Mouse (Mus musculus) A20 (cell line): ENCODE results near the gene Mapk12.

Experiments
- DNase-seq: peaks from one replicate; pipeline ENCODE4 v3.0.0-alpha.2; 2011; ENCODE audit warnings: low read depth, low spot score

Mapk12 gene

DNA sequence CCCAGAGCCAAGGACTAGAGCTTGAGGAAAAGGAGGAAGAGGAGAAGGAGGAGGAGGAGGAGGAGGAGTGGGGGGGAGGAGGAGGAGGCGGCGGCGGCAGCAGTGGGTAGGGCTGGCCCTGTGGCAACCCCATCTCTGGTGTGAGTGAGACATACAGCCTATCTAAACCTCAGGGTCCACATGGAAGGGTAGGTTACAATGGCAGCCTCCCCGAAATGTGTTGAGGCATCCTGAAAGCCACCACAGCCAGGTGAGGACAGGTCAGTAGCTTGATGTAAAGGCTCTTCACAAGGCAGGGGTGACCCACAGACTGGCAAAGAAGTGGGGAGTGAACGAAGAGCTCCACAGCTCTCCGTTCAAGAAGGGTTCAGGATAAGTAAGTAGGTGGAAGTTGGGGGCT lies 2.0 kb downstream of the Mapk12 start:
- DNase-seq: no peak

DNA sequence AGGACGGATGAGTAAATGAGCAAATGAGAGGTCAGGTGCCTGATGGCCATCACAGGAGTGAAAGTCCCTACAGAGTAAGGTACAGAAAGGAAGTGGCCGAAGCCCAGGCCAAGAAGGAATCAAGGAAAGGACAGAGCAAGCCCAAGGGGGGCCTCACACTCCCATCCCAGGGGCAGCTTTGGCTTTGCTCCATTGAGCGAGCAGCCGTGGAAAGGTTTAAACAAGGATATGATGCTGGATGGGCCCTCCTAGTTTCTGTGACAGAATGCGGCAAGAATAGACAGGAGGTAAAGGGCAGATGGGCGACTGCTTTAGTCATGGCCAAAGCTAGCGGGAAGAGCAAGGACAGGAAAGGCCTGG lies 2.5 kb downstream of the Mapk12 start:
- DNase-seq: no peak

DNA sequence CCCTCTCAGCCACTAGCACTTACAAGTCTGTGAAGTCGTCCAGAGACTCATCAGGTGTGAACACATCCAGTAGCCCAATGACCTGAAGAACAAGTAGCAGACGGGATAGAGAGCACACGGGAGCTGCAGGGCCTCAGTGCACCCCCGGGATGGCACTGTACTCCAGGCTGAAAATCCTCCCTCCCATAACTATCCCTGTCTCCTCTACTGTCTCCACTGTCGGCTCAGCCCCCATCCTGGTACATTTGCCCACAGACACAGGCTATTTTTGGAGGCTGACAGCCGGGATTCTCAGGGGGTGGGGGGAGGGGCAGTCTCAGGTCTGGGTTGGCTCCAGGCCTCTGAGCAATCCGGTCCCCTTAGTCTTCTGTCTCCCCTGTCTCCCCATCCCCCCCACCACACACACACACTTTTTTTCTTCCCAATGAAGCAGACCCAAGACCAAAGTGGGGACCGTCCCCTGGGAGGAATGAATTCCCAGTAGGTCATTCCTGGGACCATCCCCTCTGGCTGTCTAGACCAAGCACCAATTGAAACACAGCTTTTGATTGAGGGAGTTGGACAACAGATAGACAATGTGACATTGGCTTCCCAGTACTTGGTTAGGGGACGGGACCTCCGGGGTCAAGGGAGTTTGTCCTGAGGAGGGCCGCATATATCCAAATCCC lies 3.0 kb downstream of the Mapk12 start:
- DNase-seq: no peak

DNA sequence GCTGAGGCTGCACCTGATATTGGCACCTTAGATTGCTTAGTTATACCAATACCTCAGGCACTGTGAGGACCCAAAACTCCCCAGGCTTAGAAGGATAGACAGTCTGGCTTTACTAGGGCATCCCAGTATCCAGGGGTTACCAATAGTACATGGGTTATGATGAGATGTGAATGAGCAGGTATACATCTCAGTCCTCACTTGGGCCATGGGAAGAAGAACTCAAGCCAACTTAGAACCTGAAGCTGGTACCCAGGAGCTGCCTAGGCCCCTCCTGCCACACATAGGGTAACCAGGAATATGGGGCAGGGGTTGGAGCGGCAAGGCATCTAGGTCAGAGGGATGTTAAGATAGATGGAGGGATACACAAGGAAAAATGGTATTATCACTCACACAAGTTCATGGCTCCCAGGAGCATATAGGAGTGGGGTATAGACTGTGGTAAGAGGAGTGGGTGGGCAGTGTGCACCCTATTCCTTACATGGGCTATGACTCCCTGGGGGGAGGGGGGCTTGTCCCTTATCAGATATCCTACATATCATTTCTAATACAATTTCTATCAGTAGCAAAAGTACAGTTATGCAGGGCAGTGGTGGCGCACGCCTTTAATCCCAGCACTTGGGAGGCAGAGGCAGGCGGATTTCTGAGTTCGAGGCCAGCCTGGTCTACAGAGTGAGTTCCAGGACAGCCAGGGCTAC lies 3.9 kb downstream of the Mapk12 start:
- DNase-seq: no peak

DNA sequence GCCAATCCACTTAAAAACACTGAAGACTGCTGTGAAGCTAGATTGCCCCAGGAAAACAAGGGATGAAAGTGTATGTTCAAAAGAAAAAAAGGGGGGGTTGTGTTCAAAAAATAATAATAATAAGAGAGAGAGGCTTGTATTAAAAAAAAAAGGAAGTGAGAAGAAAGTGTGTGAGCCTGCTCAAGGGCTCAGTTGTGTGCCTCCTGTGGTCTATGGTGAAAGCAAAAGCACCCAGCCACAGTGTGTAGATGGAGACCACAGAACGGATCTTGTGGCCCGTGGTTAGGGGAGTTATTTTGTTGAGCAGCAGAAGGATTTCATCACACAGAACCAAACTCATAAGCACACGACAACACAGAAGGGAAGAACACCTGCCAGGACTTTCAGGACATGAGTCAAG lies 9.2 kb downstream of the Mapk12 start:
- peak; percentile 88 for DNase-seq

DNA sequence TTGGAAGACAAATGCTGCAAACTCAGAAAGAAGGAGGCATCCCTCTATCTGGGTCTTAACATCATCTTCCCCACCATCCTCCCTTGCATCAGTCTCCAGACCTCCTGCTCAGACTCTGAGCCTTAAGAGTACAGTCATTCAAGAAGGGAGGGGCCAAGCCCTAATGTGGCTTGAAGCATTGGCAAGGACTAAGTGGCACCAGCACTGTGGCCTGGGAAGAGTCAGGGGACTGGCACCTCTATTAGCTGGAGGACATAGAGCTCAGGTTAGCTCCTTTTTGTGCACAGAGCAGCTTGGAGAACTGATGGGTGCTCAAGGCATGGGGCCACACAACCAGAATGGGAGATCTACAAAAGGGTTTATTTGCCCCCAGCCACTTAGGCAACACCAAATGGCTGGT lies 10.3 kb downstream of the Mapk12 start:
- DNase-seq: no peak

DNA sequence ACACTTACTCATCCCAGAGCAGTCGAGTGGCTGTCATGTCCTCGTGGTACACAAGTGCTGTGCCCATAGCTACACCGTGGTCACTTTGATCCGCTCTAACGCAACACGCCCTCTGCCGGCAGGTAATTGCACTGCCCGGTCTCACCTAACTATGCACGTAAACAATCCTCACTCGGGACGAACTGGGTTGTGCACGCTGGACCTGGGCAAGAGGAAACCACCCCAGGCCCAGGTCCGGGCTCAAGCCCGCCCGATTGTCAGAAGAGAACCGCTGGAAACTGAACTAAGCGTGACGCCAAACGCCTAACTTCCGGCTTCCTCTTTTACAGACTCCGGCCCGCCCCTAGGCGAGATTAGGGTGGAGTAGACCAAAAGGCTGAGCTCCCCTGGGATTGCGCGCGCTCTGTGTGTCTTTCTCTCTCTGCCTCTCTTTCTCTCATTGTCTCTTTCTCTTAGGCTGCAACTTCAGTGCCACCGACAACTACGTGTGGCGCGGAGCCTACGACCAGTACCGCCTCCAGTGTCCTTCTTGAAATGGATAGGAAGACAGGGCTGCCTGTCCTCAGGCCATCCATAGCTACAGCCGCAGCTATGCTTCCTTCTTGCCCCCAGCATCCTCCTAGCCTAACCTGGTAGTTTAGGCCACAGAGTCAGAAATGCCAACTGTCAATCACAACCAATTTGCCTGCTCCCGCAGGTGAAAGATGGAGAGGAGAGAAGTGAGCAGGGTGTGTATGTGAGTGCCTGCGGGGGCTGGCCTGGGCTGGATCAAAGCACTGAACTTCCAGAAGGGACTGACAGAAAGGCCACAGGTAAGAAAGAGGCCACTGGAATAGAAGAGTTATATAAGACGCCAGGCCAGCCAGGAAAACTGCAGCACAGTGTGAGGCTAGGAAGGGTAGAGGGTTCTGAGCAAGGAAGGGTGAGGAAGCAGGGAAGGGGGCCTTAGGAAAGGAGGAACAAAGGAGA lies 11.8 kb downstream of the Mapk12 start, which contains the start of gene Hdac10:
Hdac10 (minus strand) TSS at position 319 of the 969 bp plus-strand sequence.
- DNase-seq: peak; percentile 93

DNA sequence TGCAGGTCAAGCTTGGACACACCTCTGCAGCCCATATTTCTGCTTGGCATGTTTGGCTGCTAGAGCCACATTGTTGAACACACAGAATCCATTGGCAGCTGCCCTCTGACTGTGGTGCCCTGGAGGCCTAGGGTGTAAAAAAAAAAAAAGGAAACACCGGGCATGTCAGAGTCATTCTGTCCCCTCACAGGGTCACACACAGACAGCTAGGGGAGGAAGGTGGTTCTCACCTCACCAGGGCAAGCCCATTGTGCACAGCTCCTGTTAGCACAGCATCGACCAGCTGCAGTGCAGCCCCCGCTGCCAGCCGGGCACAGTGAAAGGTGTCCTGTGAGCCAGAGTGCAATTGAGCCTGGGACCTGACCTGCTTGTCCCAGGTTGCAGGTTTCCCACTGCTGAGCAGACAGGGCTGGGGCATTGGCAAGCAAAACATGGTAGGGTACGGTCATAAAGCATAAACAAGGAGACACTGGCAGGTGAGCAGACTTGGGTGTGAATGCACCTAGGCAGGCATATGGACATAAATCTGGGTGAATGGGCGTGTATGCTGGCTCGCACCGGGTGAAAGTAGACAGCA lies 13.1 kb downstream of the Mapk12 start:
- DNase-seq: peak; percentile 35

DNA sequence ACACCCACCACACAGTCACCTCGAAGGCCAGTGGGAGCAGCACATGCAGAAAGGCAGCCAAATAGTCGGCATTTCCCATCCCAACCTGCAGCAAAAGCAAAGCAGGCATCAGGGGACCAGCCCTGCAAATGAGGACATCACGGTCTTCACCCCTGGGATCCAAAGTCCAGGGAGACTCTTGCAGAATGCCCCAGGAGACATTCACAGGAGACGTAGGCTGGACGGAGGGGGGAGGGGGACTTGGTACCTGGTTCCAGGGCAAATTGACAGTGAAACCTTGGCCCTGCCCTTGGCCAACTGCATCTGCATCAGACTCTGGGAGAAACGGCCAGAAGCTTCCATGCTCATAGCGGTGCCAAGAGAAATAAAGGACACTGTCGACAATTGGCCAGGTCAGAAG lies 13.9 kb downstream of the Mapk12 start:
- DNase-seq: no peak

DNA sequence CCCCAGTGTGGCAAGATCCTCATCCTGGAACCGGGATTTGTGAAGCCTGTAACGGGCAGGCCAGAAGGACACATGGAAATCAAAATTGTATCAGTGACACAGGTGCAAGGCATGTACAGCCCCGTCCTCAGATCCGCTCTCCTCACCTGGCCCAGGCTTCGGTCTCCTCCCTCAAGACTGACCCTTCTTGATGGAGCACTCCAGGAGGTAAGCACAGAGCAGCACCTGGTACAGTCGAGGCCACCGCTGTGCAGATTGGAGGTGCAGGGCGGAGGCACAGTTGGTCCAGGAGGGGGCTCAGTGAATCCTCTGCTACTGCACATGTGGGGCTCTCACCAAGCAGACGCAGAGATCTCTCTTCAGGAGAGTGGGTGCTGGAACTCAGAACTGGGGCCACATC lies 15.2 kb downstream of the Mapk12 start:
- DNase-seq: no peak

DNA sequence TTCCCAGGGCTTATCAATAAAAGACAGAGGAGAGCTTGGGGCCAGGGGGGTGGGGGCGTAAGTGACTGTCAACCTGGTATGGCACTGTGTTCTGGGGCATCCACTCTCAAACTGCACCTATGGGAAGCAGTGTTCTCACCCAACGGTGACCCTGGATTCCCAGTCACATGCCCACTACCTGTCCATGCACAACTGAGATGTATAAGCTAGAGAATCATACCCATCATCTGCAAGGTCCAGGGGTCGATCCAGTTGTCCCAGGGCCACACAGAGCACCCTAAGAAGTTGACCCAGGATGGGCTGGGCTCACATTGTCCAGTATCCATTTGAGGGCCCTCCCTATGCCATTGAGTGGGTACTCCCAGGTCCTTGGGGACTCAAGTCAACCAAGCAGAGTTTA lies 16.2 kb downstream of the Mapk12 start:
- no peak for DNase-seq

DNA sequence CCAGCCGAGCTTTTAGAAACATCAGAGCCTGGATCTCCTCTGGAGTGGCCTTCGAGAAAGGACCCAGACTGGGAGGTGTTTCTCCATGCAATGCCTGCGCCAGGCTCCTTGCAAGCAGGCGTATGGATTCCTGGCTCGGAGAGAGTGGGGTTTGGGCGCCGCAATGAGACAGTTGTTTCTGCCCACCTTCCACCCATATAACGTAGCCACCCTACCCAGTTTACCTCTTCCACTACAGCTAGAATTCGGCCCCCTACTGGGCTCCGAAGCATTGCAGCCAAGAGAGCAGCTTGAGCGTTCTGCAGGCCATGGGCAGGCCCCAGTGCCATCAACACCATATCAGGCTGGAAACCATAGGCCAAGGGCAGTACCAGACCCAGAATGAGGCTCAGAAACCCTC lies 16.9 kb downstream of the Mapk12 start:
- DNase-seq: peak; percentile 79

DNA sequence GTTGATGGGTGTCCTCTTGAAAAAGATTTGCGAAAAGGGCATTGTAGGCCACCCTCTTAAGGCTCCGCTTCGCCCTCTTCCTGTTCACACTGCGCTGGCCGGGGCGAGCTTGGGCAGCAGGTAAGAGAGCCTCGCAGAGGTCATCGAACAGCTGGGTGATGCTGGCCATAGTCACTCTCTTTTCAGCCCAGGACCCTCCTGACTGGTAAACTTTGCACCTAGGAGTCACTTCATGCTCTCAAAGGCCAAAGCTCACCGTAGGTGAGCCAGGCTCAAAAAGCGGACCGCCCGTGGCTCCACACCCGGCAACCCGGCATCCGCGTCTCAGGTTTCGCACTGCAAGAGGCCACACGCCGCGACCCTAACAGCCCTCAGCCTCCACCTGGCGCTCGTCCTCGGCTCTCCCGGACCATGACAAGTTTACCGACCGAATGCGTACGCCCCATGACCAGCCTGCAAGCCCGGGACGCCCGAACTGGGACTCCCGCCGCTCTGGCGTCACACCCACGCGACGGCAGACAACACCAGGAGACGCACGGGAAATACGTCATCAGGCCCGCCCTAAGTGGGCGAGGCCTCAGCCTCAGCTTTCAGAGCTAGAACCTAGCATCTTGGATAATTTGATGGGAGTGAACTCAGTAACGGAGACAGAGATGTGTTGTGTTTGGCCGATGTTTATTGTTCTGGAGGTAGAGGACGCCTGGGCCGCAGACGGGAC lies 17.7 kb downstream of the Mapk12 start, which contains the start of gene Tubgcp6:
Tubgcp6 (minus strand) TSS at position 464 of the 718 bp plus-strand sequence.
- peak; percentile 96 for DNase-seq

DNA sequence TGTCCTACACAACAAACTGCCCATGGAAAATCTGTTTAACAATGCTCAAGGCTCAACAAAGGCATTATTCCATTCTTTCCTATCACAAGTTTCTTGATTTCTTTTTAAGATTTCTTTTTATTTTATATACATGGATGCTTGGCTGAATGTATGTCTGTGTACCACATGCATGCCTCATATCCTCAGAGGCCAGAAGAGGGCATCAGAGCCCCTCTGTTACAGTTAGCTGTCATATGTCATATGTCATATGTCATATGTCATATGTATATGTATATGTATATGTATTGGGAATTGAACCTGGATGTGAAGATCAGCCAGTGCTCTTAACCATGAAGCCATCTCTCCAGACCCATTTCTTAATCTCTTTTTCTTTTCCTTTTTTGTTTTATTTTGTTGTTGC lies 22.5 kb downstream of the Mapk12 start:
- peak; percentile 36 for DNase-seq

DNA sequence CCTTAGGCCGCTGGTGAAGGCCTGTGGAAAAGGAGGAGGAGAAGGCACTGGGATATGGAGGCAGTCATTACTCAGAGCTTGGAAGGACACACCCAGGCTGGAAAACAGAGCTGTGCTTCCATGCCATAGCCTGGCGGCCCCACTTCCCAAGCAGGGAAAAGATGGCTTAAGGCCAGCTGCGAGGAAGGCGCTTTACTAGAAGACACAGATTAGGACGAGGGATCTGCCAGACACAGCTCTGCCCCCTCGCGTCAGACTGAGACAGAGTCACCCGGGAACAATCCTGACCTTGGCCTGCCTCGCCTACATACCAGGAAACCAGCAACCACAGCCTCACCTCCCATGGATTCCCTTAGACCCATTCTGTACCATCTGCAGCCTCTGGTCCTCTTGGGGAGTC lies 30.4 kb downstream of the Mapk12 start:
- no peak for DNase-seq

DNA sequence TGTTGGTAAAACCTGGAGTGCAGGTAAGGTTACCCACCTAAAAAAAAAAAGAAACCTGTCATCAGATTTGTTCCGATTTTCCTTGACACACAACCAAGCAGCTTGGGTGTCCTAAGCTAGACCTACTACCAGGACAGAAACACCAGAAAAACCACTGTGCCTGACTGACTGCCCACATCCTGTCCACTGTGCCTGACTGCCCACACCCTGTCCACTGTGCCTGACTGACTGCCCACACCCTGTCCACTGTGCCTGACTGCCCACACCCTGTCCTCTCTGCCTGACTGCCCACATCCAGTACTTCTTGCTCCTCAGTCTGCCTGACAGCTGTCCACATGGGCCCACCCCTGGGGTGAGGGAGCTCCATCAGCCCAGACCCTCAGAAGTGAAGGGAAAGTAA lies 33.5 kb downstream of the Mapk12 start:
- no peak for DNase-seq

DNA sequence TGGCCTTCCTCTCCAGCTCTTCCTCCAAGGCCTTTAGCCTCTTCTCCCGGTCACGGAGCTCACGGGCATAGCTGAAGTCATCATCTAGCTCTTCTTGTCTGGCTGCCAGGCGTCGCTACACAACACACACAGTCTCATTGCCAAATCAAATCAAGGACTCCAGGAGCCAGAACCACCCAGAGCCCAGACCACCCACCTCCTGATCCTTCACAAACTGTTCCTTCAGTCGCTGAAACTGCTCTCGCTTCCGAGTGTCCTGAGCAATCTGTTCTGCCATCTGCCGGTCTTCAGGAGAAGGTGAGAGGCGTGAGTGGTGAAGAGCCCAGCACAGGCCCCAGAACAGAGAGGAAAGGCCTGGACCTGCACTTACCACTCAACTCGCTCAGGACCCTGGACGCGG lies 34.4 kb downstream of the Mapk12 start:
- no peak for DNase-seq

DNA sequence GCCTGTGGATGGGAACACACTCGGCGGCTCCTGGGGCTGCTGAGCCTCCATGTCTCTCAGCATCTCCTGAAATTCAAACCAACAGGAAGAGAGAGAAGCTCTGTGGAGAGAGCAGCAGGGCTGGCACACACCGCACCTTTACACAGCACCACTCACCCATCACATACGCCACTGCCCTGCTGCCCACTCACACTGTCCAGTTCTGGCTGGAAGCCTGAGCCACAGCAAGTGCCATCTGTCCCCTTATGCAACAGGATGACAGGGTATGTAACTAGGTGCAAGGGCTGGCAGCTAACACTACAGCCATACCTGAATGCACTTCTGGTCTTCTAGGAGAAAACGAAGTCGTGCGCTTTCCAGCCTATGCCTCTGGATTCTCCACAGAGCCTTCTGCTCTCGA lies 36.1 kb downstream of the Mapk12 start:
- no peak for DNase-seq

DNA sequence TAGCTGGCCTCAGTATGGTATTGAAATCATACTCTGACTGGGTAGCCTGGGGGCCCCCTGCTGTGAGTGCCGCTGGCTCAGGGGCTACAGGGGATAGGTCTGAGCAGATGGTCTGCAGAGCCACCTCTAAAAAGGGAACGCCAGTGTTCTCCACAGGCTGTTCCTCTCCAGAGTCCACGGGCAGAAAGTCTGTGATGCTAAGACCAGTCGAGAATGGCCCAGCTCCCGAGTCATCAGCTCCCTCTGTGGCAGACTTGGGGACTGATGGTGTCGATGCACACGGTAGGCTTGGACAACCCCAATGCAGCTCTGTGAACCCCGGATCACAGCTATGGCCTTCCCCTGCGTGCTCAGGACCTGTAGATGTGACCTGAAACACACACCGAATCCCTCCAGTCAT lies 36.6 kb downstream of the Mapk12 start:
- no peak for DNase-seq

DNA sequence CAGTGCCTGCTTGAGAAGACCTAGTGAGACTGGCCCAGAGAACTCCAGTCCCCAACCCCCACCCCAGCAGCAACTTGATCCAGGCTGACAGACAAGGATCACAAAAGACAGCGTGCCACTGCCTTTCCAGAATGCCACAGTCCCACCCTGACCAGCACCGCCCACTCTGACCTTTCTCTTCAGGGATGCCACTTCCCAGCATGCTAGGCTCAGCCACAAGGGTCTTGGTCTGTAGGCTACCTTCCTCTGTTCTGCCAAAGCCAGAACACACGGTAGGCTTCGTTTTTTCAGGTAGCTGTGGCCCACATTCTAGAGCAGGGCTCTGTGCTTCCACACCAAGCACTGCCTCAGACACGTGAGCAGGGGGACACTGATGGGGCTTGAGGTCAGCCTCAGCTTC lies 37.9 kb downstream of the Mapk12 start:
- DNase-seq: no peak

DNA sequence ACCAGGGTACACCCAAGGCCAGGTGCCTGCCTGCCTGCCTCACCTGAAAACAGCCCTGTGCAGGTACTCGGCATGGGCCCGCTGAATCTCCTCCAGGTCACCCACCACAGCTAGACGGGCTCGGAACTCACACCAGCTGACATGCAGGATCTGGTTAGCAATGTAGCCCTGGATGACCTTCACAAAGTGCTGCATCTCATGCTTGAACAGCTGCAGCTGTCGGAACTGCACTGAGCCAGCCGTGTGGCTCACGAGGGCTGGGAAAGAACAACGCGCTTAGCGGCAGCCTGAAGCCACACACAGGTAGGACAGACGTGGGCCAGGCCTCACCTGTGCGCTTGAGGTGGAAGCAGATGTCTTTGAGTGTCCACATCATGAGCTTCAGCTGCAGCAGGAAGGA lies 39.7 kb downstream of the Mapk12 start:
- no peak for DNase-seq
